9 mouse cellular contexts compared by ENCODE assay signal in genomic region chr1:121215843-121216242, GRCm38 (mm10).
A peak's percentile ranks its signal among the peaks of the same experiment; 100 is the strongest.
DNase-seq lines count a peak whose midpoint lies in the region; ATAC-seq and TF ChIP-seq lines count a peak whose summit lies in the region.
"Had no signal": no experiment of that assay in that cellular context is flagged by ENCODE, and none has a peak within 500 bp of the region (broad histone marks: within the 10 kb centered on the region; RNA-seq: fewer than 3 reads in every experiment).

No protein-coding gene starts in this region.

- H3K27ac ChIP-seq in lung, postnatal 0 days (ENCODE audit: low read length): no peak overlapping the region
- no peak overlapping the region for H3K27ac ChIP-seq in limb, embryonic 10.5 days
- no peak overlapping the region for H3K27ac ChIP-seq in forebrain, embryonic 10.5 days
- H3K27ac ChIP-seq: liver, embryonic 13.5 days had no signal

- no peak overlapping the region for H3K4me2 ChIP-seq in lung, postnatal 0 days (replicated peaks; ENCODE audit: low read depth, low read length)
- H3K4me2 ChIP-seq: liver, embryonic 13.5 days had no signal

- WGBS in lung, postnatal 0 days: 17% methylated on average over 2 of the region's 2 CpGs
- 25% methylated on average over 2 of the region's 2 CpGs for WGBS in limb, embryonic 10.5 days
- 25% methylated on average over 2 of the region's 2 CpGs for WGBS in forebrain, embryonic 10.5 days

- intact Hi-C loops in gastrocnemius, postnatal 36 days (cut with DNase I): no loop called here

- in situ Hi-C loops in Patski (cut with MboI; ENCODE audit: low pct_unique_long_range_greater_than_20kb): no loop called here

- no peak overlapping the region for H3K4me3 ChIP-seq in lung, postnatal 0 days (ENCODE audit: low read depth, low read length)
- H3K4me3 ChIP-seq in limb, embryonic 10.5 days: no peak overlapping the region
- H3K4me3 ChIP-seq in forebrain, embryonic 10.5 days: no peak overlapping the region
- H3K4me3 ChIP-seq: liver, embryonic 13.5 days had no signal

- CTCF ChIA-PET in Patski (lab: Charles Lee): no interaction called here

- peak; percentile 84 for ATAC-seq in frontal cortex, adult (ENCODE audit: low TSS enrichment)
- ATAC-seq in lung, postnatal 0 days: no peak
- ATAC-seq in Patski: no peak

- no peak overlapping the region for H3K9ac ChIP-seq in lung, postnatal 0 days (replicated peaks; ENCODE audit: low read depth)
- H3K9ac ChIP-seq: liver, embryonic 13.5 days had no signal

- POLR2A ChIA-PET in Patski (lab: Charles Lee): no interaction called here

- no peaks in the 10 kb centered on the region for H3K9me3 ChIP-seq in lung, postnatal 0 days (ENCODE audit: low read length)
- no peaks in the 10 kb centered on the region for H3K9me3 ChIP-seq in limb, embryonic 10.5 days (replicated peaks)
- no peaks in the 10 kb centered on the region for H3K9me3 ChIP-seq in forebrain, embryonic 10.5 days
- H3K9me3 ChIP-seq: liver, embryonic 13.5 days had no signal

- H3K36me3 ChIP-seq in lung, postnatal 0 days (ENCODE audit: insufficient read depth, low read length): no peaks in the 10 kb centered on the region
- no peaks in the 10 kb centered on the region for H3K36me3 ChIP-seq in limb, embryonic 10.5 days
- no peaks in the 10 kb centered on the region for H3K36me3 ChIP-seq in forebrain, embryonic 10.5 days (replicated peaks)
- H3K36me3 ChIP-seq: liver, embryonic 13.5 days had no signal

- no peak for TF ChIP-seq EP300 in lung, postnatal 0 days (IDR thresholded peaks at IDR 0.05)

- H3K4me1 ChIP-seq in lung, postnatal 0 days (ENCODE audit: insufficient read depth, low read depth, low read length): no peaks in the 10 kb centered on the region
- no peaks in the 10 kb centered on the region for H3K4me1 ChIP-seq in limb, embryonic 10.5 days
- no peaks in the 10 kb centered on the region for H3K4me1 ChIP-seq in forebrain, embryonic 10.5 days
- H3K4me1 ChIP-seq: liver, embryonic 13.5 days had no signal

- no peak for DNase-seq in frontal cortex, postnatal 14 days (ENCODE audit: low spot score in 2 of 2)
- no peak for DNase-seq in lung, postnatal 0 days (ENCODE audit: low spot score)
- no peak for DNase-seq in lung, postnatal 4 days
- DNase-seq in Patski (ENCODE audit: low read depth, low spot score): no peak
- DNase-seq in limb, embryonic 10.5 days (ENCODE audit: low spot score): peak; percentile 33
- no peak for DNase-seq in forebrain, embryonic 10.5 days (ENCODE audit: extremely low spot score, low spot score)
- no peak for DNase-seq in gastrocnemius, postnatal 36 days
- DNase-seq: liver, embryonic 13.5 days had no signal

- no peaks in the 10 kb centered on the region for H3K27me3 ChIP-seq in lung, postnatal 0 days (replicated peaks; ENCODE audit: insufficient read depth, low read length)
- H3K27me3 ChIP-seq in Patski: peaks cover 11% of the 10 kb centered on the region
- no peaks in the 10 kb centered on the region for H3K27me3 ChIP-seq in limb, embryonic 10.5 days (ENCODE audit: low read depth, poor library complexity, severe bottlenecking)
- H3K27me3 ChIP-seq in forebrain, embryonic 10.5 days (ENCODE audit: poor library complexity, severe bottlenecking): no peaks in the 10 kb centered on the region
- H3K27me3 ChIP-seq: liver, embryonic 13.5 days had no signal

- peak; percentile 51 for TF ChIP-seq CTCF in lung, postnatal 0 days (IDR thresholded peaks at IDR 0.05)
- peak; percentile 63 for TF ChIP-seq CTCF in Patski (IDR thresholded peaks at IDR 0.05)
